Mouse (Mus musculus) hematopoietic stem cell, adult 5-6 weeks (primary cell): ENCODE measurements at regions not wholly inside any gene's neighbourhood (a gene's known extent, or its start where the extent isn't known, plus 50 kb on each side); places are given as distances from the start of the nearest gene placed in this dataset.
A peak's percentile ranks its signal among the peaks of the same experiment; 100 is the strongest.

Source experiments
- ATAC-seq, 2 experiments: fragments of 125-278 bp in 1 of 2; replicated peaks in 1 of 2; 2 replicates each; pipeline ENCODE4 v1.8.0; 2016 to 2017; ENCODE audit warnings: inconsistent platforms in 2 of 2, mild to moderate bottlenecking in 2 of 2, moderate number of reproducible peaks in 2 of 2, low read depth in 1 of 2, moderate TSS enrichment in 1 of 2; ENCODE audit not compliant: low FRiP score in 2 of 2, poor library complexity in 2 of 2, severe bottlenecking in 2 of 2, insufficient read depth in 1 of 2, low TSS enrichment in 1 of 2

- ATAC-seq: 0 out of 4 replicates have a peak, but pooled peaks of 1 of the 2 experiments have one; percentile 45
Measured at GRCm38 (mm10) chr1:77219488-77220321, 295.2 kb downstream of the Epha4 start.

GRCm38 (mm10) chr1:77220322-77220590 lies 294.6 kb downstream of the Epha4 start:
- no peak for ATAC-seq

GRCm38 (mm10) chr1:77220783-77221182 lies 294.1 kb downstream of the Epha4 start:
- no peak for ATAC-seq

GRCm38 (mm10) chr1:77221900-77222299 lies 293.0 kb downstream of the Epha4 start:
- no peak for ATAC-seq

GRCm38 (mm10) chr1:77226546-77226945 lies 288.3 kb downstream of the Epha4 start:
- ATAC-seq: no peak

- ATAC-seq: peak; percentile 22 to 36; a peak in 2 of 4 replicates
Measured at GRCm38 (mm10) chr1:77226991-77227515, 287.8 kb downstream of the Epha4 start.

- peak in 1 of 2 experiments; percentile 67; a peak in 3 of 4 replicates for ATAC-seq
Measured at GRCm38 (mm10) chr1:77227800-77228199, 287.1 kb downstream of the Epha4 start.

GRCm38 (mm10) chr1:77229561-77229960 lies 285.3 kb downstream of the Epha4 start:
- no peak for ATAC-seq

- no peak for ATAC-seq
Measured at GRCm38 (mm10) chr1:77233010-77233409, 281.9 kb downstream of the Epha4 start.

- ATAC-seq: no peak
Measured at GRCm38 (mm10) chr1:77244642-77245041, 270.2 kb downstream of the Epha4 start.

- no peak for ATAC-seq
Measured at GRCm38 (mm10) chr1:77246047-77246446, 268.8 kb downstream of the Epha4 start.

- no peak for ATAC-seq
Measured at GRCm38 (mm10) chr1:77254276-77254675, 260.6 kb downstream of the Epha4 start.

GRCm38 (mm10) chr1:77256115-77256842 lies 258.6 kb downstream of the Epha4 start:
- no peak for ATAC-seq

- ATAC-seq: no peak
Measured at GRCm38 (mm10) chr1:77258730-77259310, 256.1 kb downstream of the Epha4 start.

GRCm38 (mm10) chr1:77259789-77260188 lies 255.1 kb downstream of the Epha4 start:
- ATAC-seq: no peak

GRCm38 (mm10) chr1:77261678-77262077 lies 253.2 kb downstream of the Epha4 start:
- no peak for ATAC-seq

GRCm38 (mm10) chr1:77265677-77266076 lies 249.2 kb downstream of the Epha4 start:
- no peak for ATAC-seq
